Mouse (Mus musculus): ENCODE measurements around the gene Mmp14. TPM values are rescaled to one million over a fixed set of nuclear protein-coding genes. Genes with fewer than 3 reads are reported as not detected.
A peak's percentile ranks its signal among the peaks of the same experiment; 100 is the strongest.

Gene Mmp14
- polyA plus RNA-seq, 1 experiment, result 22.0 TPM

- peak in 1 of 2 experiments; percentile 79 for DNase-seq (ENCODE audit: extremely low spot score in 1 of 2, low spot score in 1 of 2)
Observed at GRCm38 (mm10) chr14:54412629-54413170, 18.7 kb upstream of the Mmp14 start.

GRCm38 (mm10) chr14:54413877-54414700 is 17.3 kb upstream of the Mmp14 start:
- no peak for DNase-seq (ENCODE audit: extremely low spot score in 1 of 2, low spot score in 1 of 2)

GRCm38 (mm10) chr14:54415241-54416020 is 16.0 kb upstream of the Mmp14 start:
- DNase-seq (ENCODE audit: extremely low spot score in 1 of 2, low spot score in 1 of 2), result no peak

GRCm38 (mm10) chr14:54416229-54416775 is 15.1 kb upstream of the Mmp14 start:
- no peak for DNase-seq (ENCODE audit: extremely low spot score in 1 of 2, low spot score in 1 of 2)

- no peak for DNase-seq (ENCODE audit: extremely low spot score in 1 of 2, low spot score in 1 of 2)
Observed at GRCm38 (mm10) chr14:54416830-54417229, 14.6 kb upstream of the Mmp14 start.

- DNase-seq (ENCODE audit: extremely low spot score in 1 of 2, low spot score in 1 of 2), result no peak
Observed at GRCm38 (mm10) chr14:54417623-54418081, 13.8 kb upstream of the Mmp14 start, which contains the start of gene Slc7a7. Slc7a7 (minus strand) TSS chr14:54417780.

GRCm38 (mm10) chr14:54421014-54421413 is 10.4 kb upstream of the Mmp14 start:
- no peak for DNase-seq (ENCODE audit: extremely low spot score in 1 of 2, low spot score in 1 of 2)

- no peak for DNase-seq (ENCODE audit: extremely low spot score in 1 of 2, low spot score in 1 of 2)
Observed at GRCm38 (mm10) chr14:54423406-54423805, 8.0 kb upstream of the Mmp14 start.

- DNase-seq (ENCODE audit: extremely low spot score in 1 of 2, low spot score in 1 of 2), result no peak
Observed at GRCm38 (mm10) chr14:54424634-54425033, 6.8 kb upstream of the Mmp14 start.

GRCm38 (mm10) chr14:54425540-54425939 is 5.9 kb upstream of the Mmp14 start:
- DNase-seq (ENCODE audit: extremely low spot score in 1 of 2, low spot score in 1 of 2), result no peak

GRCm38 (mm10) chr14:54426003-54426688 is 5.3 kb upstream of the Mmp14 start:
- DNase-seq (ENCODE audit: extremely low spot score in 1 of 2, low spot score in 1 of 2), result peak in 1 of 2 experiments; percentile 27

- DNase-seq (ENCODE audit: extremely low spot score in 1 of 2, low spot score in 1 of 2), result peak; percentile 83 to 94
Observed at GRCm38 (mm10) chr14:54426689-54427398, 4.6 kb upstream of the Mmp14 start, which contains the start of gene Mrpl52. Mrpl52 (plus strand) TSS chr14:54426909.

- no peak for DNase-seq (ENCODE audit: extremely low spot score in 1 of 2, low spot score in 1 of 2)
Observed at GRCm38 (mm10) chr14:54427696-54428095, 3.7 kb upstream of the Mmp14 start.

GRCm38 (mm10) chr14:54428421-54428820 is 3.0 kb upstream of the Mmp14 start:
- no peak for DNase-seq (ENCODE audit: extremely low spot score in 1 of 2, low spot score in 1 of 2)

- no peak for DNase-seq (ENCODE audit: extremely low spot score in 1 of 2, low spot score in 1 of 2)
Observed at GRCm38 (mm10) chr14:54429332-54430093, 1.9 kb upstream of the Mmp14 start.

- DNase-seq (ENCODE audit: extremely low spot score in 1 of 2, low spot score in 1 of 2), result no peak
Observed at GRCm38 (mm10) chr14:54430406-54431145, 836 bp upstream of the Mmp14 start.

GRCm38 (mm10) chr14:54432078-54432836 is 845 bp downstream of the Mmp14 start:
- no peak for DNase-seq (ENCODE audit: extremely low spot score in 1 of 2, low spot score in 1 of 2)
